Mouse (Mus musculus): ENCODE measurements at regions not wholly inside any gene's neighbourhood (a gene's known extent, or its start where the extent isn't known, plus 50 kb on each side); places are given as distances from the start of the nearest gene placed in this dataset.
A peak's percentile ranks its signal among the peaks of the same experiment; 100 is the strongest.

GRCm38 (mm10) chr1:128826419-128826818 is 234.3 kb upstream of the Cxcr4 start:
- no peak for ATAC-seq (ENCODE audit: low TSS enrichment)

GRCm38 (mm10) chr1:128824916-128825683 is 233.0 kb upstream of the Cxcr4 start:
- ATAC-seq (ENCODE audit: low TSS enrichment) = no peak

GRCm38 (mm10) chr1:128824235-128824634 is 232.1 kb upstream of the Cxcr4 start:
- ATAC-seq (ENCODE audit: low TSS enrichment) = peak; percentile 74

- ATAC-seq (ENCODE audit: low TSS enrichment) = no peak
Measured at GRCm38 (mm10) chr1:128821991-128822390, 229.9 kb upstream of the Cxcr4 start.

DNA sequence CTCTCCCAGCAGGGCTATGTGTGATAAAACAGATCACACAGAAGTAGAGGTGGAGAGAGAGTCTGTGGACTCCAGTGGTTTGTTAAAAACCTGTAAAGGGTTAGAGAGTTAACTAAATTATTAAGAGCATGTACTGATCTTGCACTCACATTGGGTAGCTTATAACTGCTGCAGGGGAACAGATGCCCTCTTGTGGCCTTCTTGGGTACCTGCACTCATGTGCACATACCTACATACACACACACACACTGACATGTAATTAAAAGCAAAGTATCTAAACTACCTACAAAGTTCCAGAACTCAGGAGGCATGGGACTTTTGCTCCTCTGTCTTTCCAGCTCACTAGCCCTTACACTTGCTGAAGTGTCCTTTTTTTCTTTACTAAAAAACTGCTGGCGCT is 228.4 kb upstream of the Cxcr4 start:
- ATAC-seq (ENCODE audit: low TSS enrichment) = no peak

DNA sequence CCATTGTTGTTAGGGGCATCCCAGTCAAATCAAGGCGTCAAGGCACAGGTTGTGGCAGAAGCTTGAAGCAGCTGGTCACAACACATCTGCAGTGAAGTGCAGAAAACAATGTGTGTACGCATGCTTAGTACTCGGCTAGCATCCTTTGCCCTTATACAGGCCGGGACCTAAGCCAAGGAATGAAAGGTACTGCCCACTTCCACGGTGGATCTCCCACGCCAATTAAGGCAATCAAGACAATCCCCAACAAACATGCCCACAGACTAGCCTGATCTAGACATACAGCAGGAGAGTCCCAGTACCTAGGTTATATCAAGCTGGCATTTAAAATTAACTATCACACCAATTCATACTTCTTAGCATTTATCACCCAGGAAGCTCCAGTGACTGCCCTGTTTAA is 227.5 kb upstream of the Cxcr4 start:
- no peak for ATAC-seq (ENCODE audit: low TSS enrichment)

- ATAC-seq (ENCODE audit: low TSS enrichment) = no peak
Measured at GRCm38 (mm10) chr1:128813379-128813778, 221.3 kb upstream of the Cxcr4 start.

DNA sequence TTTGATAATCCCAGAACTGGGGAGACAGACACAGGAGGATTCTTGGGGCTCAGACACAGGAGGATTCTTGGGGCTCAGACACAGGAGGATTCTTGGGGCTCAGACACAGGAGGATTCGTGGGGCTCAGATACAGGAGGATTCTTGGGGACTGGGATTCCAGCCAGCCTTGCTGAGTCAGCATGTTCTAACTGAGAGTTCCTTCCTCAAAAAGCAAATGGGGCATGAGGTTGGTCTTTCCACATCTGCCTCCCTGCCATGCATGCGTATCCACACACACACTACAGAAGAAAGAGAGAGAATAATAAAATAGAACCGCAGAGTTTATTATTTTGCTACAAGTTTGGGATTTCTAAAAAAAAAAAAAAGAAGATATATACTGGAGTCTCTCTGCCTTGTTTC is 218.8 kb upstream of the Cxcr4 start:
- no peak for ATAC-seq (ENCODE audit: low TSS enrichment)

DNA sequence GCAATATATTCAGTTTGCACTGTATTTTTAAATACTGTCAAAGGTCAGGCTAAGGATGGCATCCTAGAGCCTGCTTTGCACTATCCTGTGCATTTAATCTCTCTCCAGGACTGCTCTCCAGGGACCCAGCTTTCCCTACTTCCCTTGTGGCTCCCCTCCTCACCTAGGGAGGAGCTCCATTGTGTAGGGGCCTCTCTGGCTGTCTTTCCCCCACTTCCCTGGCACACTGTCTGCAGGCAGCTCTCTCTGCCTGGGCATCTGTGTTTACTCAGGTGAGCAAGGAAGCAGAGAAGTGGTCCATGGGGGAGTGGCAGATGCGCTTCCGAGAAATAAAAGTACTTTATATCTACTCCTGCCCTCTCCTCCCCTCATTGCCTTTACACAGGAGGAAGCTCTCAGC is 218.0 kb upstream of the Cxcr4 start:
- no peak for ATAC-seq (ENCODE audit: low TSS enrichment)

- ATAC-seq (ENCODE audit: low TSS enrichment) = no peak
Measured at GRCm38 (mm10) chr1:128809601-128810000, 217.5 kb upstream of the Cxcr4 start.

DNA sequence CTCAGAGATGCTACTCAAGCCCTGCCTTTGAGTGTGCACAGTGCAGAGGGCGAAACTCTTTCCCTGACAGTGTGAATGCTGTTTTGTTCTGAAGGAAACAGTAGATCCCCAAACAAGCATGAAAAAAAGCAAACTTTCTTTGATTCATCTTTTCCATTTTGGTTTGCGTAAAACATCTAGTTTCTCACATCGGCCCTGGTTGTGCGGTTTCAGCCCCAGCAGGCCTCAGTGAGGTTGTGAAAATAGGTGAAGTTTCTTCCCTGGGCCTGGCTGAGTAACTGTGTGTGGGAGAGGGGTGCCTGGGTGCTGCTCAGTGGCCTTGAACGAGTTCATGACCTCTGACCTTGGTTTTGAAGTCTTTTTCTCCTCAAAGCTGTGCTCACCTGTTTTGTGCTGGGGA is 216.5 kb upstream of the Cxcr4 start:
- ATAC-seq (ENCODE audit: low TSS enrichment) = no peak

GRCm38 (mm10) chr1:128805687-128806653 is 213.9 kb upstream of the Cxcr4 start:
- ATAC-seq (ENCODE audit: low TSS enrichment) = no peak

- no peak for ATAC-seq (ENCODE audit: low TSS enrichment)
Measured at GRCm38 (mm10) chr1:128803433-128804060, 211.5 kb upstream of the Cxcr4 start.

- no peak for ATAC-seq (ENCODE audit: low TSS enrichment)
Measured at GRCm38 (mm10) chr1:128803058-128803432, 211.0 kb upstream of the Cxcr4 start.

DNA sequence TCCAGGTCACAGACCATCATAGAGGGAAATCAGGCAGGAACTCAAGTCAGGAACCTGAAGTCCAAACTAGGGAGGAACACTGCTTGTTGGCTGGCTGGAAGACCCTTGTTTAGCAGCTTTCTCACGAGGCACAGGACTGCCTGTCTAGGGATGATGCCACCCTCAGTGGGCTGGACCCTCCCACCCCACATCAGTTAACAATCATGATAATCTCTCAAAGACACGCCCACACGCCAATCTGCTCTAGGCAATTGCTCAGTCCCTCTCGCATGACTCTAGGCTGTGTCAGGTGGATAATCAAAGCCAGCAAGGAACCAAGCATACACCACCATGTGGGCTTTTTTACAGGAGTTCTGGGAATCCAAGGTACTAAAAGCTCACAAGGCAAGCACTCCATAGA is 206.6 kb upstream of the Cxcr4 start:
- ATAC-seq (ENCODE audit: low TSS enrichment) = no peak

DNA sequence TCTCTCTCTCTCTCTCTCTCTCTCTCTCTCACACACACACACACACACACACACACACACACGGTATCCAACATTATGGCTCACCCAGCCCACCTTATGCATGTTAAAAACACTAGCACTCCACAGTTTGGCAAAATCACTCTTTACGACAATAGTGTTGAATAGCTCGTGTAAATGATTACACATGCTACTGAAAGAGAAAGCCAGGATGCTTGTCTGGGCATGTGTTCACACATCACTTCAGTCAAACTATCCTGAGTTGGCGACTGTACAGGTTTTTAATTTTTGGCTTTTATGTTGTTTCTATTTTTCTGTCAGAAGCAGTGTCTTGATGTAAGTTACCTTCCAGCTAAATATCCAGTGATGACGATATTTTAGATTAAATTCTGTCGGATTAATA is 203.6 kb upstream of the Cxcr4 start:
- ATAC-seq (ENCODE audit: low TSS enrichment) = no peak

GRCm38 (mm10) chr1:128790881-128791280 is 198.8 kb upstream of the Cxcr4 start:
- no peak for ATAC-seq (ENCODE audit: low TSS enrichment)

GRCm38 (mm10) chr1:128789567-128790335 is 197.7 kb upstream of the Cxcr4 start:
- ATAC-seq (ENCODE audit: low TSS enrichment) = no peak

GRCm38 (mm10) chr1:128788227-128788626 is 196.1 kb upstream of the Cxcr4 start:
- ATAC-seq (ENCODE audit: low TSS enrichment) = 0 out of 2 replicates have a peak, but pooled peaks have one; percentile 42

DNA sequence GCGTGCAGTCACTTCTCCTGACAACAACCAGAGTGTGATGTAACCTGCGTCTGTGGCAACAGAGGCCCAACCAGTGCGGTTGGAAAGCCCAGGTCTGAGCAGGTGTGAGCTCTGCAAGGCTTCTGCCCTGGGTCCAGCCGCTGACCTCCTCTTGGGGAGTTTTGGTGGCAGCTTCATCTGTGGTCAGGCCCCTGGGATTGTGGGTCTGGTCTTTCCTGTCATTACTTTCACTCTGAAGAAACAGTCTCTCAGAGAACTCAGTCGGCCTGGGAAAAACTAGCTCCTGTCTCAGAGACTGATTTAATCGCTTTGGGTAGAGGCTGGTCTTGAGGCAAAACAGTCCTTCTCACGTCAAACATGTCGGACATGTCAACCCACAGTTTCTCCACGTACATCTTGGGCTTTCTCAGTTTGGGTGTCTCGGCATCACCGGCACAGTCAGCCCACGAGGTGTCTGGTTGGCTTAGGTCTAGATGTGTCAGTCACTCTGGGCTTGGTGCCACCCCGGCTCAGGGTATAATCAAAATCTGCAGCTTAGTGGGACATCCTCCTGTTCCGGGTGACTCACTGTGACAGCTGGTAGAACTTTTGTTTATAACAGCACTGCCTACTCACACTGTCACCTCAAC is 195.0 kb upstream of the Cxcr4 start:
- ATAC-seq (ENCODE audit: low TSS enrichment) = peak; percentile 95

GRCm38 (mm10) chr1:128782286-128782685 is 190.2 kb upstream of the Cxcr4 start:
- ATAC-seq (ENCODE audit: low TSS enrichment) = no peak

All from frontal cortex, adult (tissue).